Mouse (Mus musculus): ENCODE results near the gene Tpd52l2. TPM values are rescaled to one million over a fixed set of nuclear protein-coding genes. Genes with fewer than 3 reads are reported as not detected.

The Tpd52l2 gene
- polyA plus RNA-seq, 1 experiment: 79.2 TPM

- no peaks in the 10 kb centered on the region for H3K27me3 ChIP-seq (ENCODE audit: control insufficient read depth, insufficient read depth, insufficient read length)
- peaks cover 34% of the 10 kb centered on the region for H3K36me3 ChIP-seq (ENCODE audit: control insufficient read depth, insufficient read depth)
- no peak for TF ChIP-seq MYOG (IDR thresholded peaks at IDR 0.05; ENCODE audit: control insufficient read depth, extremely low read depth, insufficient read length)
- TF ChIP-seq CTCF (IDR thresholded peaks at IDR 0.05; ENCODE audit: control insufficient read depth, insufficient read depth, insufficient read length): no peak
- no peak for TF ChIP-seq MYOD1 (IDR thresholded peaks at IDR 0.05; ENCODE audit: control insufficient read depth, insufficient read length, low read depth)
- TF ChIP-seq MAX (IDR thresholded peaks at IDR 0.05): peak; percentile 40
- TF ChIP-seq FOSL1 (IDR thresholded peaks at IDR 0.05; ENCODE audit: insufficient read depth, low read length, poor library complexity, severe bottlenecking): no peak
- peaks cover 37% of the 10 kb centered on the region for H3K79me3 ChIP-seq (ENCODE audit: low read depth)
- H3K4me3 ChIP-seq (ENCODE audit: insufficient read depth, poor library complexity, severe bottlenecking): peak overlapping the region; percentile 89
- peaks cover 54% of the 10 kb centered on the region for H3K79me2 ChIP-seq (ENCODE audit: control insufficient read depth, insufficient read depth)
- peak overlapping the region; percentile 82 for H3ac ChIP-seq (ENCODE audit: control insufficient read depth, insufficient read length, low read depth)
These were observed 570 bp downstream of the Tpd52l2 start for GRCm38 (mm10) chr2:181497548-181497875.

- H3K36me3 ChIP-seq (ENCODE audit: control insufficient read depth, insufficient read depth): peaks cover 42% of the 10 kb centered on the region
- no peak overlapping the region for H3K4me3 ChIP-seq (ENCODE audit: insufficient read depth, poor library complexity, severe bottlenecking)
- no peak overlapping the region for H3ac ChIP-seq (ENCODE audit: control insufficient read depth, insufficient read length, low read depth)
- H3K79me3 ChIP-seq (ENCODE audit: low read depth): peaks cover 37% of the 10 kb centered on the region
- no peaks in the 10 kb centered on the region for H3K27me3 ChIP-seq (ENCODE audit: control insufficient read depth, insufficient read depth, insufficient read length)
- H3K79me2 ChIP-seq (ENCODE audit: control insufficient read depth, insufficient read depth): peaks cover 63% of the 10 kb centered on the region
- TF ChIP-seq CEBPB (IDR thresholded peaks at IDR 0.05; ENCODE audit: low read depth) (no peak), USF1 (IDR thresholded peaks at IDR 0.05; ENCODE audit: low read depth) (no peak), MAX (IDR thresholded peaks at IDR 0.05) (no peak), MYOG (IDR thresholded peaks at IDR 0.05; ENCODE audit: control insufficient read depth, extremely low read depth, insufficient read length) (no peak), FOSL1 (IDR thresholded peaks at IDR 0.05; ENCODE audit: insufficient read depth, low read length, poor library complexity, severe bottlenecking) (no peak), CTCF (IDR thresholded peaks at IDR 0.05; ENCODE audit: control insufficient read depth, insufficient read depth, insufficient read length) (no peak), MYOD1 (IDR thresholded peaks at IDR 0.05; ENCODE audit: control insufficient read depth, insufficient read length, low read depth) (no peak)
These were observed 1.7 kb downstream of the Tpd52l2 start for GRCm38 (mm10) chr2:181498644-181499043.

GRCm38 (mm10) chr2:181509191-181509590, 12.2 kb downstream of the Tpd52l2 start:
- H3K4me3 ChIP-seq (ENCODE audit: insufficient read depth, poor library complexity, severe bottlenecking): no peak overlapping the region
- peaks cover 71% of the 10 kb centered on the region for H3K36me3 ChIP-seq (ENCODE audit: control insufficient read depth, insufficient read depth)
- peaks cover 29% of the 10 kb centered on the region for H3K79me2 ChIP-seq (ENCODE audit: control insufficient read depth, insufficient read depth)
- no peak overlapping the region for H3ac ChIP-seq (ENCODE audit: control insufficient read depth, insufficient read length, low read depth)
- peaks cover 7% of the 10 kb centered on the region for H3K79me3 ChIP-seq (ENCODE audit: low read depth)
- TF ChIP-seq FOSL1 (IDR thresholded peaks at IDR 0.05; ENCODE audit: insufficient read depth, low read length, poor library complexity, severe bottlenecking): no peak
- TF ChIP-seq MAX (IDR thresholded peaks at IDR 0.05): no peak
- TF ChIP-seq MYOD1 (IDR thresholded peaks at IDR 0.05; ENCODE audit: control insufficient read depth, insufficient read length, low read depth): no peak
- no peaks in the 10 kb centered on the region for H3K27me3 ChIP-seq (ENCODE audit: control insufficient read depth, insufficient read depth, insufficient read length)

- H3K36me3 ChIP-seq (ENCODE audit: control insufficient read depth, insufficient read depth): peaks cover 78% of the 10 kb centered on the region
- no peaks in the 10 kb centered on the region for H3K27me3 ChIP-seq (ENCODE audit: control insufficient read depth, insufficient read depth, insufficient read length)
- no peak overlapping the region for H3K4me3 ChIP-seq (ENCODE audit: insufficient read depth, poor library complexity, severe bottlenecking)
- peaks cover 3% of the 10 kb centered on the region for H3K79me3 ChIP-seq (ENCODE audit: low read depth)
- H3K79me2 ChIP-seq (ENCODE audit: control insufficient read depth, insufficient read depth): peaks cover 12% of the 10 kb centered on the region
- no peak for TF ChIP-seq MAX (IDR thresholded peaks at IDR 0.05)
- TF ChIP-seq MYOG (IDR thresholded peaks at IDR 0.05; ENCODE audit: control insufficient read depth, extremely low read depth, insufficient read length): no peak
- no peak for TF ChIP-seq MYOD1 (IDR thresholded peaks at IDR 0.05; ENCODE audit: control insufficient read depth, insufficient read length, low read depth)
- TF ChIP-seq CEBPB (IDR thresholded peaks at IDR 0.05; ENCODE audit: low read depth): no peak
- TF ChIP-seq CTCF (IDR thresholded peaks at IDR 0.05; ENCODE audit: control insufficient read depth, insufficient read depth, insufficient read length): no peak
- TF ChIP-seq USF1 (IDR thresholded peaks at IDR 0.05; ENCODE audit: low read depth): no peak
- no peak for TF ChIP-seq FOSL1 (IDR thresholded peaks at IDR 0.05; ENCODE audit: insufficient read depth, low read length, poor library complexity, severe bottlenecking)
- H3ac ChIP-seq (ENCODE audit: control insufficient read depth, insufficient read length, low read depth): no peak overlapping the region
These were observed 14.3 kb downstream of the Tpd52l2 start for GRCm38 (mm10) chr2:181511231-181511630.

- TF ChIP-seq MYOD1 (IDR thresholded peaks at IDR 0.05; ENCODE audit: control insufficient read depth, insufficient read length, low read depth): no peak
- no peak for TF ChIP-seq MAX (IDR thresholded peaks at IDR 0.05)
- no peak for TF ChIP-seq MYOG (IDR thresholded peaks at IDR 0.05; ENCODE audit: control insufficient read depth, extremely low read depth, insufficient read length)
- no peak for TF ChIP-seq FOSL1 (IDR thresholded peaks at IDR 0.05; ENCODE audit: insufficient read depth, low read length, poor library complexity, severe bottlenecking)
- no peak for TF ChIP-seq CEBPB (IDR thresholded peaks at IDR 0.05; ENCODE audit: low read depth)
- no peak for TF ChIP-seq USF1 (IDR thresholded peaks at IDR 0.05; ENCODE audit: low read depth)
- no peak for TF ChIP-seq CTCF (IDR thresholded peaks at IDR 0.05; ENCODE audit: control insufficient read depth, insufficient read depth, insufficient read length)
- H3K79me3 ChIP-seq (ENCODE audit: low read depth): peaks cover 34% of the 10 kb centered on the region
These were observed 22.3 kb downstream of the Tpd52l2 start for GRCm38 (mm10) chr2:181519201-181519600.

More at GRCm38 (mm10) chr2:181519201-181519600, 22.3 kb downstream of the Tpd52l2 start:
- Histone ChIP-seq H3K36me3 (ENCODE audit: control insufficient read depth, insufficient read depth) (peaks cover 58% of the 10 kb centered on the region), H3ac (ENCODE audit: control insufficient read depth, insufficient read length, low read depth) (peak overlapping the region; percentile 42), H3K27me3 (ENCODE audit: control insufficient read depth, insufficient read depth, insufficient read length) (no peaks in the 10 kb centered on the region), H3K79me2 (ENCODE audit: control insufficient read depth, insufficient read depth) (peaks cover 44% of the 10 kb centered on the region), H3K4me3 (ENCODE audit: insufficient read depth, poor library complexity, severe bottlenecking) (peak overlapping the region; percentile 81)
